Mouse (Mus musculus) regulatory T cell (primary cell): ENCODE data around the gene Trim10.
"Not testable (repeated sequence)": the region's sequence is repeated elsewhere in the genome, so short reads cannot be mapped to it uniquely, and the experiment has no call there.

Experiments used
- in situ Hi-C: fragments of 300-600 bp; cut with MboI, MseI; formaldehyde crosslinking; loops from one replicate; pipeline ENCODE4 v1.15.1; 2025; ENCODE audit warnings: high pct_unique_total_duplicates

Trim10 gene

GRCm38 (mm10) chr17:36858181-36858580, 11.2 kb upstream of the Trim10 start:
- in situ Hi-C loops: no loop called here

GRCm38 (mm10) chr17:36861680-36862079, 7.7 kb upstream of the Trim10 start:
- in situ Hi-C loops: no loop called here

GRCm38 (mm10) chr17:36866719-36867527, 2.5 kb upstream of the Trim10 start, which contains the start of gene Trim15:
TSS of gene Trim15 (minus strand) at chr17:36867210.
- in situ Hi-C loops: no loop called here

- in situ Hi-C loops: no loop called here
Observed at GRCm38 (mm10) chr17:36868836-36869235, 538 bp upstream of the Trim10 start.

- in situ Hi-C loops: no loop called here
Observed at GRCm38 (mm10) chr17:36869955-36870810, 809 bp downstream of the Trim10 start.

- in situ Hi-C loops: no loop called here
Observed at GRCm38 (mm10) chr17:36874636-36875035, 5.3 kb downstream of the Trim10 start.

GRCm38 (mm10) chr17:36883350-36883749, 14.0 kb downstream of the Trim10 start:
- in situ Hi-C loops: no loop called here

- in situ Hi-C loops: no loop called here
Observed at GRCm38 (mm10) chr17:36885132-36885790, 15.9 kb downstream of the Trim10 start.

GRCm38 (mm10) chr17:36890073-36890903, 20.9 kb downstream of the Trim10 start, which contains the start of gene Trim40:
TSS of gene Trim40 (minus strand) at chr17:36890123.
- in situ Hi-C loops: no loop called here

GRCm38 (mm10) chr17:36891496-36891895, 22.1 kb downstream of the Trim10 start:
- in situ Hi-C loops: not testable (repeated sequence)

- in situ Hi-C loops: no loop called here
Observed at GRCm38 (mm10) chr17:36892362-36892761, 23.0 kb downstream of the Trim10 start.

- in situ Hi-C loops: no loop called here
Observed at GRCm38 (mm10) chr17:36893387-36893786, 24.0 kb downstream of the Trim10 start.

- in situ Hi-C loops: no loop called here
Observed at GRCm38 (mm10) chr17:36896583-36896982, 27.2 kb downstream of the Trim10 start.

GRCm38 (mm10) chr17:36897065-36897464, 27.7 kb downstream of the Trim10 start:
- in situ Hi-C loops: no loop called here

GRCm38 (mm10) chr17:36897552-36898205, 28.3 kb downstream of the Trim10 start, which contains the start of gene Trim31:
TSS of gene Trim31 (plus strand) at chr17:36898118.
- in situ Hi-C loops: no loop called here

- in situ Hi-C loops: no loop called here
Observed at GRCm38 (mm10) chr17:36899376-36899775, 30.0 kb downstream of the Trim10 start.

GRCm38 (mm10) chr17:36900001-36900400, 30.6 kb downstream of the Trim10 start:
- in situ Hi-C loops: no loop called here

GRCm38 (mm10) chr17:36900691-36901090, 31.3 kb downstream of the Trim10 start:
- in situ Hi-C loops: no loop called here

- in situ Hi-C loops: no loop called here
Observed at GRCm38 (mm10) chr17:36903651-36904050, 34.3 kb downstream of the Trim10 start.

- in situ Hi-C loops: loop anchor here (5.0 kb wide), 1 partner anchor 294 kb away; the partner anchor contains the start of gene Olfr94
Observed at GRCm38 (mm10) chr17:36908235-36908634, 38.9 kb downstream of the Trim10 start.
